Mouse (Mus musculus): ENCODE data around the gene Plpp1.

- TF ChIP-seq CTCF (IDR thresholded peaks at IDR 0.05; ENCODE audit: extremely low read depth, insufficient read length, insufficient replicate concordance, low read depth, low read length) (no peak), POLR2A (IDR thresholded peaks at IDR 0.05; ENCODE audit: low read depth, low read length) (no peak)
Measured at GRCm38 (mm10) chr13:112764556-112764955, 36.0 kb upstream of the Plpp1 start.

Data from small intestine, adult 2 months (tissue).